In the genomic region with DNA sequence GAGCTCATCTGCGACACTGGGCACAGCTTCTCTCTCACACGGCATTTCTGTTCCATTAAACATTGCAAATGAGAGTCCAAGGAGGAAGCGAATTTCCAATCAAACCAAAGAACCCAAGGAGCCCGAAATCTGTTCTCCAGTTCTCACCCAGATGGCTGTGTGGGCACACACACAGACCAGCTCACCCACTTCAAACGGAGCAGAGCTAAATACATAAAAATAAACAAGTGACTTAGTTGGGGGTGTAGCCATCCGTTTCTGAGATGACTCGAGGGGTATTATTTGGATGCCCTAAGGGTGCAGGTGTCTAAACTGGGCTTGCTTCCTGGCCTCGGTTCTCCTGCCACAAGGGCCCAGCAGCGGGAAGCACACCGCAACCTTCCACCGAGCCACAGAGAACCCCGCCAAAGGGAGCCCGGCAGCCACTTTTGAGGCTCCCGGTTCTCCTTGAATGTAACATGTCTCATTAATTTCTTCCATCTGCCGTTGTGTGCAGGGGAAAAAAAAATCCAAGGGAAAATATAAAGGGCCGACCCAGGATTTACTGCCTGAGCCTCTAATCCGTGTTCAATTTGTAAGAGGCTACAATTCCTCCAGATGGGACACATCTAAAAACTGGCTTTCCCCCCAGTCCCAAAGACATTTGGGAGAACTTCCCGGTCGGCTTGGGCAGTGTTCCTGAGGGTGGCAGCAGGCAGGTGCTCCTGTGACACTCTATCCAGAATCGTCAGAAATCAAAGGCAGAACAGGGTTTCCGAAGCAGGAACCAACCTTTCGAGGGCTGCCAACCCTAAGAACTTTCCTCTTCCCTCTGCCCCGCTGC, we compare ENCODE assay signal across 7 mouse cellular contexts.
DNase-seq lines count a peak whose midpoint lies in the region.

No protein-coding gene starts in this region.

- DNase-seq in right cerebral cortex, adult 18-20 months: peak; percentile 80
- DNase-seq in right cerebral cortex, postnatal 14 days: no peak
- DNase-seq in cerebellum, postnatal 25 days: peak; percentile 62 to 63
- DNase-seq in layer of hippocampus, postnatal 25 days (ENCODE audit: extremely low spot score in 1 of 2, low spot score in 1 of 2): peak; percentile 26 to 38
- DNase-seq in ovary, adult 18-20 months (ENCODE audit: low spot score): no peak
- no peak for DNase-seq in B cell, adult 2 months
- no peak for DNase-seq in kidney, postnatal 36 days

Comparison
In these comparisons a context has a peak if more than half of its experiments do, and no peak if none do; other contexts are left out.
1. DNase-seq: peak in right cerebral cortex, adult 18-20 months (single experiment), cerebellum, postnatal 25 days (2 of 2) and layer of hippocampus, postnatal 25 days (2 of 2); none in right cerebral cortex, postnatal 14 days (single experiment), ovary, adult 18-20 months (single experiment), B cell, adult 2 months (0 of 2) and kidney, postnatal 36 days (0 of 2).